Mouse (Mus musculus): ENCODE results near the gene Eif3b. TPM values are rescaled to one million over a fixed set of nuclear protein-coding genes. Genes with fewer than 3 reads are reported as not detected.

The Eif3b gene
- polyA plus RNA-seq, 1 experiment from 2014 or later, result 210 TPM

GRCm38 (mm10) chr5:140379299-140379698 lies 39.8 kb upstream of the Eif3b start:
- DNase-seq (ENCODE audit: low spot score), result no peak
- 47% methylated on average over 6 of the region's 6 CpGs for WGBS
- Histone ChIP-seq H3K4me2 (no peak overlapping the region), H3K9me3 (ENCODE audit: control insufficient read depth, low read length) (no peaks in the 10 kb centered on the region), H3K4me3 (ENCODE audit: low read depth, low read length) (no peak overlapping the region), H3K9ac (ENCODE audit: low read depth, low read length) (no peak overlapping the region), H3K27me3 (replicated peaks; ENCODE audit: control insufficient read depth, insufficient read depth, low read length) (no peaks in the 10 kb centered on the region), H3K27ac (ENCODE audit: low read depth, low read length) (no peak overlapping the region), H3K36me3 (ENCODE audit: control insufficient read depth, insufficient read depth, low read length) (no peaks in the 10 kb centered on the region; the same call in 1 of the 2 replicates), H3K4me1 (replicated peaks; ENCODE audit: control insufficient read depth, insufficient read depth, low read length) (peaks cover 8% of the 10 kb centered on the region)
- no peak for ATAC-seq (replicated peaks; ENCODE audit: low FRiP score)

GRCm38 (mm10) chr5:140381156-140381555 lies 38.0 kb upstream of the Eif3b start:
- DNase-seq (ENCODE audit: low spot score) (no peak), ATAC-seq (replicated peaks; ENCODE audit: low FRiP score) (no peak)
- Histone ChIP-seq H3K9me3 (ENCODE audit: control insufficient read depth, low read length) (no peaks in the 10 kb centered on the region), H3K27ac (ENCODE audit: low read depth, low read length) (no peak overlapping the region), H3K4me3 (ENCODE audit: low read depth, low read length) (no peak overlapping the region), H3K27me3 (replicated peaks; ENCODE audit: control insufficient read depth, insufficient read depth, low read length) (no peaks in the 10 kb centered on the region), H3K36me3 (ENCODE audit: control insufficient read depth, insufficient read depth, low read length) (no peaks in the 10 kb centered on the region; the same call in 1 of the 2 replicates), H3K4me1 (replicated peaks; ENCODE audit: control insufficient read depth, insufficient read depth, low read length) (peaks cover 12% of the 10 kb centered on the region), H3K9ac (ENCODE audit: low read depth, low read length) (no peak overlapping the region), H3K4me2 (no peak overlapping the region)
- 83% methylated on average over 7 of the region's 7 CpGs for WGBS

GRCm38 (mm10) chr5:140382688-140383087 lies 36.4 kb upstream of the Eif3b start:
- H3K4me3 ChIP-seq (ENCODE audit: low read depth, low read length), result no peak overlapping the region
- no peak overlapping the region for H3K4me2 ChIP-seq
- H3K9ac ChIP-seq (ENCODE audit: low read depth, low read length), result no peak overlapping the region
- no peak for DNase-seq (ENCODE audit: low spot score)
- no peaks in the 10 kb centered on the region for H3K9me3 ChIP-seq (ENCODE audit: control insufficient read depth, low read length)
- no peak overlapping the region for H3K27ac ChIP-seq (ENCODE audit: low read depth, low read length)
- no peaks in the 10 kb centered on the region for H3K27me3 ChIP-seq (replicated peaks; ENCODE audit: control insufficient read depth, insufficient read depth, low read length)
- no peak for ATAC-seq (replicated peaks; ENCODE audit: low FRiP score)
- WGBS, result 78% methylated on average over 6 of the region's 6 CpGs
- no peaks in the 10 kb centered on the region; the same call in 1 of the 2 replicates for H3K36me3 ChIP-seq (ENCODE audit: control insufficient read depth, insufficient read depth, low read length)
- peaks cover 15% of the 10 kb centered on the region for H3K4me1 ChIP-seq (replicated peaks; ENCODE audit: control insufficient read depth, insufficient read depth, low read length)

- ATAC-seq (replicated peaks; ENCODE audit: low FRiP score) (0 out of 2 replicates have a peak, but pooled peaks have one; percentile 33), DNase-seq (ENCODE audit: low spot score) (no peak)
- Histone ChIP-seq H3K36me3 (ENCODE audit: control insufficient read depth, insufficient read depth, low read length) (no peaks in the 10 kb centered on the region; the same call in 1 of the 2 replicates), H3K27me3 (replicated peaks; ENCODE audit: control insufficient read depth, insufficient read depth, low read length) (no peaks in the 10 kb centered on the region), H3K27ac (ENCODE audit: low read depth, low read length) (no peak overlapping the region), H3K4me3 (ENCODE audit: low read depth, low read length) (no peak overlapping the region), H3K9ac (ENCODE audit: low read depth, low read length) (no peak overlapping the region), H3K4me2 (no peak overlapping the region), H3K4me1 (replicated peaks; ENCODE audit: control insufficient read depth, insufficient read depth, low read length) (peaks cover 20% of the 10 kb centered on the region), H3K9me3 (ENCODE audit: control insufficient read depth, low read length) (no peaks in the 10 kb centered on the region)
- WGBS, result 43% methylated on average over 7 of the region's 7 CpGs
Observed at GRCm38 (mm10) chr5:140383559-140383958, 35.6 kb upstream of the Eif3b start.

GRCm38 (mm10) chr5:140384462-140384861 lies 34.7 kb upstream of the Eif3b start:
- H3K4me1 ChIP-seq (replicated peaks; ENCODE audit: control insufficient read depth, insufficient read depth, low read length), result peaks cover 22% of the 10 kb centered on the region
- ATAC-seq (replicated peaks; ENCODE audit: low FRiP score), result no peak
- no peak overlapping the region for H3K9ac ChIP-seq (ENCODE audit: low read depth, low read length)
- no peak for DNase-seq (ENCODE audit: low spot score)
- no peaks in the 10 kb centered on the region for H3K27me3 ChIP-seq (replicated peaks; ENCODE audit: control insufficient read depth, insufficient read depth, low read length)
- no peak overlapping the region for H3K4me2 ChIP-seq
- no peak overlapping the region for H3K4me3 ChIP-seq (ENCODE audit: low read depth, low read length)
- H3K9me3 ChIP-seq (ENCODE audit: control insufficient read depth, low read length), result no peaks in the 10 kb centered on the region
- 93% methylated on average over 1 of the region's 1 CpGs for WGBS
- H3K27ac ChIP-seq (ENCODE audit: low read depth, low read length), result no peak overlapping the region
- H3K36me3 ChIP-seq (ENCODE audit: control insufficient read depth, insufficient read depth, low read length), result no peaks in the 10 kb centered on the region; the same call in 1 of the 2 replicates

GRCm38 (mm10) chr5:140387236-140387635 lies 31.9 kb upstream of the Eif3b start:
- Histone ChIP-seq H3K9me3 (ENCODE audit: control insufficient read depth, low read length) (no peaks in the 10 kb centered on the region), H3K27me3 (replicated peaks; ENCODE audit: control insufficient read depth, insufficient read depth, low read length) (no peaks in the 10 kb centered on the region), H3K4me2 (peak overlapping the region; percentile 72), H3K4me1 (replicated peaks; ENCODE audit: control insufficient read depth, insufficient read depth, low read length) (peaks cover 25% of the 10 kb centered on the region), H3K4me3 (ENCODE audit: low read depth, low read length) (no peak overlapping the region), H3K36me3 (ENCODE audit: control insufficient read depth, insufficient read depth, low read length) (no peaks in the 10 kb centered on the region), H3K27ac (ENCODE audit: low read depth, low read length) (no peak overlapping the region), H3K9ac (ENCODE audit: low read depth, low read length) (no peak overlapping the region)
- WGBS, result 87% methylated on average over 7 of the region's 7 CpGs
- DNase-seq (ENCODE audit: low spot score) (no peak), ATAC-seq (replicated peaks; ENCODE audit: low FRiP score) (no peak)

- no peaks in the 10 kb centered on the region for H3K27me3 ChIP-seq (replicated peaks; ENCODE audit: control insufficient read depth, insufficient read depth, low read length)
- peaks cover 23% of the 10 kb centered on the region for H3K4me1 ChIP-seq (replicated peaks; ENCODE audit: control insufficient read depth, insufficient read depth, low read length)
- H3K36me3 ChIP-seq (ENCODE audit: control insufficient read depth, insufficient read depth, low read length), result no peaks in the 10 kb centered on the region
- ATAC-seq (replicated peaks; ENCODE audit: low FRiP score) (no peak), DNase-seq (ENCODE audit: low spot score) (no peak)
- peak overlapping the region; percentile 72 for H3K4me2 ChIP-seq
- H3K9me3 ChIP-seq (ENCODE audit: control insufficient read depth, low read length), result no peaks in the 10 kb centered on the region
- no peak overlapping the region for H3K27ac ChIP-seq (ENCODE audit: low read depth, low read length)
- 63% methylated on average over 12 of the region's 12 CpGs for WGBS
- peak overlapping the region; percentile 80 for H3K4me3 ChIP-seq (ENCODE audit: low read depth, low read length)
- peak overlapping the region; percentile 62 for H3K9ac ChIP-seq (ENCODE audit: low read depth, low read length)
Observed at GRCm38 (mm10) chr5:140387816-140388510, 31.2 kb upstream of the Eif3b start.

- Histone ChIP-seq H3K27me3 (replicated peaks; ENCODE audit: control insufficient read depth, insufficient read depth, low read length) (no peaks in the 10 kb centered on the region), H3K27ac (ENCODE audit: low read depth, low read length) (peak within 1 kb of the TSS; percentile 51), H3K9me3 (ENCODE audit: control insufficient read depth, low read length) (no peaks in the 10 kb centered on the region), H3K9ac (ENCODE audit: low read depth, low read length) (peak within 1 kb of the TSS; percentile 62), H3K36me3 (ENCODE audit: control insufficient read depth, insufficient read depth, low read length) (no peaks in the 10 kb centered on the region), H3K4me2 (peak within 1 kb of the TSS; percentile 72), H3K4me3 (ENCODE audit: low read depth, low read length) (peak within 1 kb of the TSS; percentile 80), H3K4me1 (replicated peaks; ENCODE audit: control insufficient read depth, insufficient read depth, low read length) (peaks cover 21% of the 10 kb centered on the region)
- under 1% methylated on average over 63 of the region's 63 CpGs for WGBS
- peak; percentile 90 for ATAC-seq (replicated peaks; ENCODE audit: low FRiP score)
- peak; percentile 98 for DNase-seq (ENCODE audit: low spot score)
Observed at GRCm38 (mm10) chr5:140388588-140389576, 30.2 kb upstream of the Eif3b start, which contains the start of gene Snx8. Gene Snx8, minus strand, starts transcription at chr5:140389262.

Measured in liver, embryonic 11.5 days (tissue).